Mouse (Mus musculus) gastrocnemius, postnatal 36 days (tissue): ENCODE results near the gene Alg2. TPM values are rescaled to one million over a fixed set of nuclear protein-coding genes. Genes with fewer than 3 reads are reported as not detected.

Experiments used
- DNase-seq, 2 experiments: peaks; one replicate each; pipeline ENCODE4 v3.0.0; 2022
- intact Hi-C: fragments of 180-260 bp; cut with DNase I; formaldehyde crosslinking; loops from one replicate; pipeline ENCODE4 v1.15.1; 2025
- total RNA-seq, 2 experiments: library from RNA; stranded (reverse); gene quantifications; 2 replicates each; pipeline ENCODE4 v1.2.3; 2021

Gene Alg2
- total RNA-seq, 2 experiments from 2014 or later = 8.8 to 13.1 TPM

- intact Hi-C loops = loop anchor here (10.0 kb wide), 1 partner anchor 713 kb away; no protein-coding TSS in a partner anchor
- no peak for DNase-seq
Observed at GRCm38 (mm10) chr4:47422194-47422593, 51.9 kb downstream of the Alg2 start.

- intact Hi-C loops = loop anchor here (2.0 to 10.0 kb wide), 2 partner anchors 715 to 961 kb away; no protein-coding TSS in a partner anchor
- DNase-seq = no peak
Observed at GRCm38 (mm10) chr4:47420191-47420590, 53.9 kb downstream of the Alg2 start.

DNA sequence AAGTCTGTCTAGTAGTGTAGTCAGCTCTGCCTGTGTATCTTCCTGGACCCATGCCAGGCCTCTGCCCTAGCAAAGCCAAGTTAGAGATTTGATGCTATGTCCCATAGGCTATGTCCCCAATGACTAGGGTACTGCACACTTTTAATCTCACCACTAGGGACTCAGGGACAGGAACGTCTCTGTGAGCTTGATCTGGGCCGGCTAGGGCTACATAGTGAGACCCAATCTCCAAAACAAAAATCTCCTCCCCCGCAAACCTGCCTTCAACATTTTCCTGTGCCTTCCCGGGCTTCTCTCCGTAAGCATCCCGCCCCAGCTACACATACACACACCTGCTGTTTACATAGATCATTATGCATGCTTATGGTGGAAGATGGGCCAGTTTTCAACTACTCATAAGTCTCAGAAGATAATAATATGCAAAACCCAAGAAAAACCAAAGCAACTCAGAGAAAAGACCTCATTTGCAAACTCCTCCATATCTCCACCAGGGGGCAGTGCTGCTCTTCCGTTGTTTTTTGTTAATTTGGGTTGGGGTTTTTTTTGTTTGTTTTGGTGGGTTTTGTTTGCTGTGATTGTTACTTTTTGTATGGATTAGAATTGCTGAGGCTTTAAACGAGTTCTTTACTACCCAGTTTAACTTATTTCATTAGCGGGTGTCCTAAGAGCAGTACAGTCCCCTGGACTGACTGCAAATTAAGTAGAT, 54.7 kb downstream of the Alg2 start:
- intact Hi-C loops = no loop called here
- DNase-seq = no peak

DNA sequence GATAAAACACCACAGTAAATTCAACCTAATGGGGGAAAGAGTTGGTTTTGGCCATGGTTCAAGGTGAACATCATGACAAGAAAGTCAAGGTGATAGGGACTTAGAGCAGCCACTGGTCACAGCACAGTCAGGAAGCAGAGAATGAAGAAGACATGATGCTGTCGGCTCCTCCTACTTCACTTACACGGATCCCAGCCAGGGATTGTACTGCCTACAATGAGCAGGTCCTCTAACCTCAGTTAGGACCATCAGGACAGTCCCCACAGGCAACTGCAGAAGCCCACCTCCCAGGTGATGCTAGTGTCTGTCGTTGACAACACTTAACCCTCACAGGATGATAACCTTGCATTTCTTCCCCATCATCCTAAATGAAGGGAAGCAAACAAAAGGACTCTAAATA, 56.3 kb downstream of the Alg2 start:
- intact Hi-C loops = no loop called here

More for the DNA sequence above, 56.3 kb downstream of the Alg2 start:
- DNase-seq = no peak

Other genes with a start within 250 kb of the Alg2 start
- gene Tgfbr1, start 121.1 kb downstream of the Alg2 start, total RNA-seq = 10 to 100 TPM; 19.1 to 19.2 TPM
- 10 to 100 TPM; 41.6 to 55.7 TPM for gene Sec61b, start 325 bp upstream of the Alg2 start, total RNA-seq